Mouse (Mus musculus) midbrain, postnatal 0 days (tissue): ENCODE measurements around the gene Pla2g10. TPM values are rescaled to one million over a fixed set of nuclear protein-coding genes. Genes with fewer than 3 reads are reported as not detected.

Source experiments
- ATAC-seq: fragments of 200-750 bp; cut with Nextera tagmentation; 2 replicates; pipeline ENCODE4 v1.8.0; 2017; ENCODE audit warnings: moderate number of reproducible peaks, mild to moderate bottlenecking, moderate TSS enrichment, moderate library complexity; ENCODE audit not compliant: low FRiP score
- DNase-seq: peaks from one replicate; pipeline ENCODE4 v3.0.0-alpha.2; 2015; ENCODE audit warnings: low spot score
- H3K27ac ChIP-seq: fragments of 300-500 bp; sonication (generic); 2 replicates; pipeline ENCODE4 v1.5.1; 2014; ENCODE audit warnings: low read depth, mild to moderate bottlenecking, low read length, mixed read lengths
- H3K27me3 ChIP-seq: fragments of 300-500 bp; sonication (generic); 2 replicates; pipeline ENCODE4 v1.6.1; 2014; ENCODE audit warnings: low read length, control low read depth, mixed read lengths; ENCODE audit not compliant: insufficient read depth
- H3K36me3 ChIP-seq: fragments of 300-500 bp; sonication (generic); 2 replicates; pipeline ENCODE4 v1.6.1; 2014; ENCODE audit warnings: low read length, control low read depth, mixed read lengths; ENCODE audit not compliant: insufficient read depth
- H3K4me1 ChIP-seq: fragments of 300-500 bp; sonication (generic); 2 replicates; pipeline ENCODE4 v1.6.1; 2014; ENCODE audit warnings: mild to moderate bottlenecking, control low read depth, antibody characterized with exemption, low read length, mixed read lengths; ENCODE audit not compliant: insufficient read depth
- H3K4me2 ChIP-seq: fragments of 300-500 bp; sonication (generic); 2 replicates; pipeline ENCODE4 v1.6.1; 2014; ENCODE audit warnings: low read depth, mild to moderate bottlenecking, low read length, mixed read lengths; ENCODE audit not compliant: poor library complexity, severe bottlenecking
- H3K4me3 ChIP-seq: fragments of 300-500 bp; sonication (generic); 2 replicates; pipeline ENCODE4 v1.5.1; 2014; ENCODE audit warnings: low read depth, mild to moderate bottlenecking, low read length, moderate library complexity
- H3K9ac ChIP-seq: fragments of 300-500 bp; sonication (generic); replicated peaks from 2 replicates; pipeline ENCODE4 v1.6.1; 2014; ENCODE audit warnings: mild to moderate bottlenecking, low read length, moderate library complexity, mixed read lengths; ENCODE audit not compliant: poor library complexity, severe bottlenecking
- H3K9me3 ChIP-seq: fragments of 300-500 bp; sonication (generic); 2 replicates; pipeline ENCODE4 v1.6.1; 2016; ENCODE audit warnings: low read length, control low read depth
- CTCF ChIP-seq: IDR thresholded peaks from 2 replicates; pipeline ENCODE4 v1.5.1; 2016; ENCODE audit warnings: antibody characterized with exemption, mild to moderate bottlenecking
- WGBS: fragments of 180-500 bp; shearing (Covaris S2); extraction: QIAGEN DNeasy Blood & Tissue Kit; methylation state at CpG from one replicate; pipeline ENCODE4 v1.1.7; 2014; 5-methylcytosine and 5-hydroxymethylcytosine counted together
- polyA plus RNA-seq: library from polyadenylated mRNA; unstranded; fragments of >200 nt; fragmentation: Nextera tagmentation; extraction: Ambion mirVana; gene quantifications from 2 replicates; pipeline ENCODE4 v1.2.1, GENCODE M21; 2015
- total RNA-seq: library from RNA; depleted of rRNA; stranded (reverse); fragments of >200 nt; gene quantifications from 2 replicates; pipeline ENCODE4 v1.2.3, GENCODE M21; 2014

The Pla2g10 gene
- total and polyA plus RNA-seq, 2 experiments from 2014 or later: not detected

DNA sequence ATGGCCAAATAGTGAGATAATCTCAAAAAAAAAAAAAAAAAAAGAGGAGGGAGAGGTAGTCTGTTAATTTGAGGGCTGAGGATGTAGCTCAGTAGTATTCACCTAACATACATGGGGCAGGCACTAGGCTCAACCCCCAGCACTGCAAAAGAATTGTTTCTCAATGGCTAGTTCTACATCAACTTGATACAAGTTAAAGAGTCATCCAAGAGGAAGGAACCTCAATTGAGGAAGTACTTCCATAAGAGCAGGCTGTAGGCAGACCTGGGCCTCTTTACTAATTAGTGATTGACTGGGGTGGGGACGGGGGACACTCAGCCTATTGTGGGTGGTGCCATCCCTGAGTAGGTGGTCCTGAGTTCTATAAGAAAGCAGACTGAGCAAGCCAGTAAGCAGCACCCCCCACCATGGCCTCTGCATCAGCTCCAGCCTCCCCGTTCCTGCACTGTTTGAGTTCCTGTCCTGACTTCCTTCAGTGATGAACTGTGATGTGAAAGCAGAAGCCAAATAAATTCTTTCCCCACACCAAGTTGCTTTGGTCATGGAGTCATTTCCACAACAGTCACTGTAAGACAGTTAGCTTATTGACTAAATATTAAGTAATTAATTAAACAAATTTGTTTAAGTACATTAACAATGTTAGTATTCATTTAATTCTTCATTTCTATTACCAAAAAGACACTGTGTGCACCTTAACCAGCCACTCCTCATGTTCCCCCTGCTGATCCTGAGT, 13.8 kb downstream of the Pla2g10 start:
- Histone ChIP-seq H3K4me1 (no peaks in the 10 kb centered on the region), H3K36me3 (no peaks in the 10 kb centered on the region), H3K4me2 (no peak overlapping the region), H3K4me3 (no peak overlapping the region), H3K27me3 (no peaks in the 10 kb centered on the region), H3K9me3 (no peaks in the 10 kb centered on the region), H3K9ac (no peak overlapping the region), H3K27ac (no peak overlapping the region)
- 86% methylated on average over 2 of the region's 2 CpGs for WGBS
- ATAC-seq: no peak
- TF ChIP-seq CTCF: no peak
- no peak for DNase-seq

GRCm38 (mm10) chr16:13714910-13715309, 15.9 kb downstream of the Pla2g10 start:
- no peak overlapping the region for H3K9ac ChIP-seq
- no peak for ATAC-seq

DNA sequence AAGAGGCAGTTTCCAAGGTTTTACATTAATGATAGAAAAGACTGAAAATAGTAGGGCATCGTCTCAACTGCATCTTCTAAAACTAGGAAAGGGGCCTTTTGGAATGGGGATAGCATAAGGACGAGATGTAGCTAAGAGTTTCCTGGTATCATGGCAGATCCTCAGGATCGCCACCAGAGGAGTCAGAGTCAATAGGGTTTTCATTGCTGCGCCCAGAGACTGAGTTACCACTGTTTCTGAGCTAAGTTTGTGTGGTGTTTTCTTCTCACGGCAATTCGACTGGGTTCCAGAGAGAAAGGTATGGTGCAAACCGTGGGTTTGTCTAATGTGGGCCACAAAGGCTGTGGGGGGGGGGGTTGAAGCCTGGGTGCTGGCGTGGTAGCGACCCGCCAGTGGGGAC, 26.1 kb downstream of the Pla2g10 start:
- no peaks in the 10 kb centered on the region for H3K27me3 ChIP-seq
- TF ChIP-seq CTCF: no peak
- H3K9me3 ChIP-seq: no peaks in the 10 kb centered on the region
- no peak overlapping the region for H3K4me2 ChIP-seq
- WGBS: 96% methylated on average over 10 of the region's 10 CpGs
- no peak overlapping the region for H3K9ac ChIP-seq
- H3K36me3 ChIP-seq: peaks cover 10% of the 10 kb centered on the region
- no peak for DNase-seq
- H3K4me1 ChIP-seq: no peaks in the 10 kb centered on the region
- no peak overlapping the region for H3K4me3 ChIP-seq
- H3K27ac ChIP-seq: no peak overlapping the region
- ATAC-seq: no peak

More at GRCm38 (mm10) chr16:13714910-13715309, 15.9 kb downstream of the Pla2g10 start:
- Histone ChIP-seq H3K36me3 (no peaks in the 10 kb centered on the region), H3K4me3 (no peak overlapping the region), H3K4me2 (no peak overlapping the region), H3K9me3 (no peaks in the 10 kb centered on the region), H3K4me1 (no peaks in the 10 kb centered on the region), H3K27ac (no peak overlapping the region), H3K27me3 (no peaks in the 10 kb centered on the region)
- TF ChIP-seq CTCF: no peak
- no peak for DNase-seq
- 89% methylated on average over 3 of the region's 3 CpGs for WGBS

GRCm38 (mm10) chr16:13702184-13702583, 28.6 kb downstream of the Pla2g10 start:
- 96% methylated on average over 7 of the region's 7 CpGs for whole genome bisulfite sequencing

DNA sequence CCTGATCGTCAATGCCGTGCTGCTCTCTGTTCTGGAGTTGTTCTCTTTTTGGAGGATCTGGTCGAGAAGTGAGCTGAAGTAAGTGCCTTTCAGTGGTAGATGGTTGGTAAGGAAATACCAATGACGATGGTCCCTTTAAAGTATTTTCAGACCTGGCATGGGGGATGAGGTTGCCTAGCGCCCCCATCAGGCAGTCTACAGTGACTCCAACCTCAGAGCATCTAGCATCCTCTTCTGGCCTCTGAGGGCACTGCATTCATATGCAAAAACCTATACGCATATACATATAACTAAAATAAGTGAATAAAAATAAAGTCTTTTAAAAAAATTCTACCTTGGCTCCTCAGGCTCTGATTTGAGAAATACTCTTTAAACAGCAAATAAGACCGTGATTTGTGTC, 31.8 kb downstream of the Pla2g10 start:
- no peaks in the 10 kb centered on the region for H3K27me3 ChIP-seq
- H3K27ac ChIP-seq: no peak overlapping the region
- TF ChIP-seq CTCF: peak; percentile 47
- no peaks in the 10 kb centered on the region for H3K9me3 ChIP-seq
- peak; percentile 9 for DNase-seq
- no peak overlapping the region for H3K4me3 ChIP-seq
- WGBS: 87% methylated on average over 7 of the region's 7 CpGs
- no peak for ATAC-seq
- H3K4me1 ChIP-seq: no peaks in the 10 kb centered on the region
- no peak overlapping the region for H3K4me2 ChIP-seq
- H3K9ac ChIP-seq: no peak overlapping the region
- peaks cover 45% of the 10 kb centered on the region for H3K36me3 ChIP-seq

More at GRCm38 (mm10) chr16:13702184-13702583, 28.6 kb downstream of the Pla2g10 start:
- H3K4me1 ChIP-seq: no peaks in the 10 kb centered on the region
- no peak overlapping the region for H3K4me3 ChIP-seq
- DNase-seq: no peak
- TF ChIP-seq CTCF: no peak
- H3K4me2 ChIP-seq: no peak overlapping the region
- no peak overlapping the region for H3K9ac ChIP-seq
- H3K36me3 ChIP-seq: peaks cover 29% of the 10 kb centered on the region
- no peaks in the 10 kb centered on the region for H3K27me3 ChIP-seq
- no peak overlapping the region for H3K27ac ChIP-seq
- H3K9me3 ChIP-seq: no peaks in the 10 kb centered on the region
- no peak for ATAC-seq

GRCm38 (mm10) chr16:13678601-13679319, 52.0 kb downstream of the Pla2g10 start:
- H3K27me3 ChIP-seq: no peaks in the 10 kb centered on the region

More at GRCm38 (mm10) chr16:13678601-13679319, 52.0 kb downstream of the Pla2g10 start:
- H3K4me1 ChIP-seq: no peaks in the 10 kb centered on the region
- no peak overlapping the region for H3K4me2 ChIP-seq
- DNase-seq: no peak
- no peak overlapping the region for H3K9ac ChIP-seq
- WGBS: 88% methylated on average over 3 of the region's 3 CpGs
- TF ChIP-seq CTCF: no peak
- no peak overlapping the region for H3K4me3 ChIP-seq
- H3K36me3 ChIP-seq: peaks cover 9% of the 10 kb centered on the region; the same call in 1 of the 2 replicates
- ATAC-seq: no peak
- H3K27ac ChIP-seq: no peak overlapping the region
- no peaks in the 10 kb centered on the region for H3K9me3 ChIP-seq
